Mouse (Mus musculus) left cerebral cortex, adult 2 months (tissue): ENCODE results near the gene L3mbtl3. TPM values are rescaled to one million over a fixed set of nuclear protein-coding genes. Genes with fewer than 3 reads are reported as not detected.

Experiments used
- DNase-seq, 2 experiments: peaks; one replicate each; pipeline ENCODE4 v3.0.0; 2021 to 2022; ENCODE audit warnings: low spot score in 2 of 2, mixed read lengths in 1 of 2; ENCODE audit errors: extremely low spot score in 1 of 2
- H3K27ac ChIP-seq: fragments of 200-600 bp; 2 replicates; pipeline ENCODE4 v1.8.1; 2022
- H3K4me3 ChIP-seq: fragments of 200-600 bp; 2 replicates; pipeline ENCODE4 v1.8.1; 2022
- CTCF ChIP-seq: fragments of 200-600 bp; IDR thresholded peaks from 2 replicates; pipeline ENCODE4 v1.8.1; 2022; ENCODE audit warnings: antibody characterized with exemption, mild to moderate bottlenecking, moderate library complexity
- intact Hi-C: fragments of 180-260 bp; cut with DNase I; formaldehyde crosslinking; loops from one replicate; pipeline ENCODE4 v1.15.1; 2025
- long read RNA-seq, 2 experiments: library from polyadenylated mRNA; stranded (forward); transcript quantifications; one replicate each; pipeline ENCODE4 v2.0.0; 2021; ENCODE audit warnings: borderline mapping rate in 2 of 2
- total RNA-seq, 2 experiments: library from RNA; stranded (reverse); gene quantifications; 2 replicates each; pipeline ENCODE4 v1.2.3; 2021

Gene L3mbtl3
- total RNA-seq = 10 to 100 TPM; 24.5 to 29.9 TPM
- long read RNA-seq, experiment 1, full-length matches to known transcripts = 3 of 21 reads
- long read RNA-seq, experiment 1, partial matches to known transcripts = 8 of 21 reads
- long read RNA-seq, experiment 1, other reads (novel, unspliced or antisense) = 10 of 21 reads
- long read RNA-seq, experiment 2, full-length matches to known transcripts = 6 of 16 reads
- long read RNA-seq, experiment 2, partial matches to known transcripts = 1 of 16 reads
- long read RNA-seq, experiment 2, other reads (novel, unspliced or antisense) = 9 of 16 reads

- peak; percentile 86 for DNase-seq
- intact Hi-C loops = loop anchor here (1.0 kb wide), 1 partner anchor 439 kb away; no protein-coding TSS in a partner anchor
- H3K4me3 ChIP-seq = peak within 1 kb of the TSS; percentile 55
- peak within 1 kb of the TSS; percentile 68 for H3K27ac ChIP-seq
- no peak for TF ChIP-seq CTCF
Measured at GRCm38 (mm10) chr10:26375790-26376545, at the start of gene L3mbtl3. Gene L3mbtl3, minus strand, starts transcription at chr10:26375971.

GRCm38 (mm10) chr10:26421168-26421567 lies 45.4 kb upstream of the L3mbtl3 start:
- no peak overlapping the region for H3K27ac ChIP-seq
- no peak for TF ChIP-seq CTCF
- H3K4me3 ChIP-seq = no peak overlapping the region
- intact Hi-C loops = no loop called here
- DNase-seq = no peak

GRCm38 (mm10) chr10:26388656-26389055 lies 12.9 kb upstream of the L3mbtl3 start:
- intact Hi-C loops = no loop called here
- no peak overlapping the region for H3K4me3 ChIP-seq
- TF ChIP-seq CTCF = no peak
- no peak overlapping the region for H3K27ac ChIP-seq
- DNase-seq = no peak

DNA sequence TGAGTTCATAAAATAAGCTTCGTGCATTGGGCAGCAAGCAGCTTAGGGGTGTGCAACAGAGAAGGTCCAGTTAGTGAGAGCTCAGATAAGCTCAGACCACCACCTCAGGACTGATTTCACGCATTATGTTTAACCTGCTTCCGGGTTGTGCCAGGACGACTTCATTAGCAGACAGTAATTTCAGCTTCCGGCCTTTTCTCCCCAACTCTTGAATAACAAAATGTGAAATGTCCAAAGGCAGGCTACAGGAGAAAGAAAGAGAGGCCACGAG lies 1.5 kb upstream of the L3mbtl3 start:
- H3K4me3 ChIP-seq = no peak overlapping the region
- intact Hi-C loops = no loop called here
- no peak for DNase-seq
- no peak overlapping the region for H3K27ac ChIP-seq
- TF ChIP-seq CTCF = no peak

DNA sequence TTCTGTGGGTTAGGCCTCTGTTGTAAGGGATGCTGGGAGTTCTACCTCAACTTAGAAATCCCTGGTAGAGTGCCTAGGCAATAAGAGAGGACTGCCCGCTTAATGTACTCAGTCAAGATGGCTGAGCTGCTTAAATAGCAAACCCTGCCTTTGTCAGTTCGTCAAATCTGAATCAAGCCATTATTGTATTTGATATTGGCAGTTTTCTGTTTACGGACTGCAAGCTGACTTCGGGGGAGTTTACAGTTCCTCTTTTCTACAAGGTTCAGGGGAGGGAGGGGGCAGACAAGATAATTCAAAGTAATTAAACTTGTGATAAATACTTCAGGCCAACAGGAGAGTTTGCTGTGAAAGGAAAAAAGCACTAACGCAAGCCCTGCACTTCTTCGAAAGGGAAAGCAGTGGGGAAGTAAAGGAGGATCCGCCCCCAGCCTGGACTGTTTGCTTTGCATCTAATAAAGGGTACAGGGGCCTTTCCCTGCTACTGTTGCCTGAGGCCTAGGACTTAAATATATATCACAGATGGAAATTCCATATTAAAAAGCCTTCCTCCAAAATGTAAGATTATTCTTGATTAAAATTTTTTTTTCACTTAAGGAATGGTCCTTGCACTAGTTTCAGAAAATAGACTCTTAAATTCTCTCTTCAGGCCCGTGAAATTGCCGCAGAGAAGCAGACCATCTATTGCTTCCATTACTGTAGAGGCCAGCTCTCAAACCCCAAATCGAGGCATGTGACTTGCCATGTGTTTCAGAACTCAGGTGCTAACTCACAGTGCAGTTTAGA lies 968 bp upstream of the L3mbtl3 start:
- Histone ChIP-seq H3K27ac (no peak overlapping the region), H3K4me3 (peak overlapping the region; percentile 55)
- DNase-seq = no peak
- intact Hi-C loops = no loop called here
- TF ChIP-seq CTCF = no peak

DNA sequence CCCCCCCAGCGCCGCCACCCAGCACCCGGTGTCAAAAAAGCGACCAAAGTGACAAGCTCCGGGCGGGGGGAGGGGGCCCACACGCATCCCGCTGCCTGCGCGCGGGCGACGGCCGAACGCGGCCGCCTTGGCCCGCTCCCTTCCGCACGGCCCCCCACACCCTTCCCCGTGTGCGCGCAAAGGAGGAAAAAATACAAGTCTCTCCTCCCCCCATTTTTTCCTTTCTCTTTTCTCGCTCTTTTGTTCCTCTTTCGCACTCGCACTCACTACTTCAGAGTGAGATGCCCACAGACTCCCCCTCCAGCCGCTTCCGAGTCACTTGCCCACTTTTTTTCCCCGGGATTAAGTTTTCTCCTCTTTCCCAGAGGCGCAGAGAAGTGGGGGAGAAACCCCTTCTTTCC lies 420 bp downstream of the L3mbtl3 start:
- peak overlapping the region; percentile 68 for H3K27ac ChIP-seq
- no peak for TF ChIP-seq CTCF
- intact Hi-C loops = loop anchor here (1.0 kb wide), 1 partner anchor 440 kb away; no protein-coding TSS in a partner anchor
- peak in 1 of 2 experiments; percentile 13 for DNase-seq
- peak overlapping the region; percentile 55 for H3K4me3 ChIP-seq

- DNase-seq = peak; percentile 60 to 61
- H3K4me3 ChIP-seq = peak overlapping the region; percentile 55
- TF ChIP-seq CTCF = no peak
- H3K27ac ChIP-seq = peak overlapping the region; percentile 64
- intact Hi-C loops = loop anchor here (1.0 to 5.0 kb wide), 4 partner anchors 118 to 441 kb away; partner anchors contain the start of gene Arhgap18
Measured at GRCm38 (mm10) chr10:26374436-26375311, 1.1 kb downstream of the L3mbtl3 start.

DNA sequence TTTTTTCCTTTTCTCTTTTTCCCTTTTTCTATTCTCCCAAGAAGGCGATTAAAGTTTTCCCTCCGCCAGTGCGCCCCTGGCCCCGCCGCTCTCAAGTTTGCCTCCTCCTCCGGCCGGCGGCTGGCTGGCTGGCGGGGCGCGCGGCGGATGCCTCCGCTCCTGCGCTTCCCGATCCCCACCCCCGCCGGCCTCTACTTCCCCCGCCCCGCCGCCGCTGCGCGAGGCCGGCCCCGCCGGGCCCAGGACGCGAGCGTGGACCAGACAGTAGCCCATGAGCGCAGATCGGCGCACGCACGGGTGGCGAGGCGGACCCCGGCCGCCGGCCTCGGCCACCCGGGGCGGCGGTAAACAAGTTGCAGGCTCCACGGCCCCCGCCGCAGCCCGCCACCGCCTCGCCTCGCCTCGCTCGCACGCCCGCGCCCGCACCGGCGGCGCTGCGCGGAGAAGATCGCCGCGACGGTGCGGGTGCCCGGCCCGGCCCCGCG lies 1.8 kb downstream of the L3mbtl3 start:
- TF ChIP-seq CTCF = no peak
- peak; percentile 59 to 60 for DNase-seq
- H3K4me3 ChIP-seq = peak overlapping the region; percentile 55
- intact Hi-C loops = loop anchor here (1.0 to 5.0 kb wide), 6 partner anchors 118 to 621 kb away; partner anchors contain the start of gene Arhgap18
- peak overlapping the region; percentile 64 for H3K27ac ChIP-seq

- Histone ChIP-seq H3K27ac (peak overlapping the region; percentile 63), H3K4me3 (peak overlapping the region; percentile 55)
- intact Hi-C loops = loop anchor here (1.0 to 5.0 kb wide), 6 partner anchors 119 to 622 kb away; partner anchors contain the start of gene Arhgap18
- DNase-seq = peak; percentile 81 to 82
- TF ChIP-seq CTCF = peak; percentile 73
Measured at GRCm38 (mm10) chr10:26372940-26373931, 2.5 kb downstream of the L3mbtl3 start.

GRCm38 (mm10) chr10:26371416-26371815 lies 4.4 kb downstream of the L3mbtl3 start:
- intact Hi-C loops = loop anchor here (5.0 kb wide), 3 partner anchors 121 to 381 kb away; partner anchors contain the start of gene Arhgap18
- DNase-seq = no peak
- no peak for TF ChIP-seq CTCF
- Histone ChIP-seq H3K27ac (no peak overlapping the region), H3K4me3 (no peak overlapping the region)
